Mouse (Mus musculus) cerebral cortex, adult 2 months (tissue): ENCODE results near the gene Ints14.

Source experiments
- WGBS: fragments of 180-500 bp; shearing (Covaris S2); methylation state at CpG from one replicate; pipeline ENCODE4 v1.1.7; 2018; 5-methylcytosine and 5-hydroxymethylcytosine counted together

The Ints14 gene

DNA sequence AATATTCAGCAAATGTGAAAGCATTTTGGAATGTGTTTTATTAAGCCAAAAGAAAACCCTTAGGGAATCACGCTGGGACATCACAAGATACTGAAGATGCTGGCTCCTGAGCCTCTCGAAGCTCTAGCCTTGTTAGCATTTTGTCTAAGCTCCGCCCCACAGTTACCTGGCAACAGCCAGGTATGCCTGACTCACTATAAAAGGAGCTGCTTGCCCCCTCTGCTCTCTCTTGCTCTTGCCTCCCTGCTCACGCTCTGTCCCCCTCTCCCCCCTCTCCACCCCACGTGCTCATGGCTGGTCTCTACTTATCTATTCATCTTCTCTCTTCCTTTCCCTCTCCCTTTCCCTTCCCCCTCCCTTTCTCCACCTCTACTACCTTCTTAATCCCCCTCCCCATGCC lies 8.7 kb upstream of the Ints14 start:
- 29% methylated on average over 5 of the region's 5 CpGs for WGBS

DNA sequence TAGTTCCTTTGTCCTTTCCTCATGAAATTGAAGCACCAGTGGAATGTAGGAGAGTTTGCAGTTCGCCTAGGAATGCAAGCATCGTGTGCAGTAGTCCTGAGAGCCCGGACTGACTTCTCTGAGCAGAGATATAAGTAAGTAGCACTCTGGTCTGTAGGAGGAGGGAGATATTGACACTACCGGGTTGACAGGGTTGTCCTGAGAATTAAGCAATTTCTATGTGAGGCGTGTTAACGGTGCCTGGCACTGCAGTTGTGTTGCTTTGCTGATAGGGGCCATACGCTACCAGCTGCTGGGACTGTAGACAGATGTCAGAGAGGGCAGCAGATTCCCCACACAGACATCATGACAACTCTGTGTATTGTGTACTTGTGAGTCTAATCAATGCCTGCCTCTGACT lies 7.5 kb upstream of the Ints14 start:
- WGBS = 80% methylated on average over 7 of the region's 7 CpGs

DNA sequence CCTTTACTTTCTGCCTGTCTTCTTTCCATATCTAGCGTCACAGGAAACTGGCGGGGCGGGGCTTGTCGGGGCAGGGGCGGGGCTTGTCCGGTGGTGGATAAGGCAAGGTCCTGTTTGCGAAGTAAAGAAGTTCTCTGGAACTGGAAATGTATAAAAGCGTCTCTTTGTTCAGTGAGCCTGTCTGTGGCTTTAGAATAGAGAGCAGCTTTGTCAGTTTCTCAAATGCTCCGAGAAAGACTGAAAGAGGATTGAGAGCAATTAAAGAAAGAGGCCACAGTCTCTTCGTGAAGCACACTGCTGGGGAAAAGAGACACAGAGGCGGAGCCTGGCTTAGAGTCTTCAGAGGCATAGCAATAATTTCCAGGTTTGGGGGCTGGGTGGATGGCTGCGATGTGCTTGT lies 4.4 kb upstream of the Ints14 start:
- 14% methylated on average over 12 of the region's 12 CpGs for WGBS

DNA sequence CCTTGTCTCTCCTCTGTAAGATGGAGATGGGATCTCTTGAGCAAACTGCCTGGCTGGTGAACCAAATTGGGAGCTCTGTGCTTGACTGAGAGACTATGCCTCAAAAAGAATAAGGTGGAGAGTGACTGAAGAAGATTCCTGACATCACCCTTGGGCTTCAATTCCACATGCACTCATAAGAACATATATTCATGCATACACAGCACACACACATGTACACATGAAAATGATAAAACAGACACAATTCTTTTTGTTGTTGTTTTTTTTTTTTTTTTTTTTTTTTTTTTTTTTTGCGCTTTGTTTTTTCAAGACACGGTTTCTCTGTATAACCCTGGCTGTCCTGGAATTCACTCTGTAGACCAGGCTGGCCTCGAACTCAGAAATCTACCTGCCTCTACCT lies 3.4 kb upstream of the Ints14 start:
- 78% methylated on average over 3 of the region's 3 CpGs for WGBS

DNA sequence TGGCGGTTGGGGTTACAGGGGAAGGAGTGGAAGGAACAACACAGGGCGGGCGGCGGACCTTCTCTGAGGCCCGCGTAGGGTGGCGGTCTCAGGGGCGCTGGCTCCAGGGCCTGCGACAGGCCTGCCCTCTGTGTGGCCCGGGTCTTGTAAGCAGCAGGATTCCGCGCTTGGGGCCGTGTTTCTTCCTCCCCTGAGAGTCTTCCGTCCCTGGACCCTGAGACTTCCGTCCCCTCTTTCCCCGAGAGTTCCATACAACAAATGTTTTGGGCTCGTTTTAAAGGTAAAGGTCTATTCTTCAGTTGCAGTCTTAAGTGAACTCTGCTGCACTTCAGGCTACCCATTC lies 244 bp downstream of the Ints14 start:
- WGBS = 0% methylated on average over 17 of the region's 17 CpGs

DNA sequence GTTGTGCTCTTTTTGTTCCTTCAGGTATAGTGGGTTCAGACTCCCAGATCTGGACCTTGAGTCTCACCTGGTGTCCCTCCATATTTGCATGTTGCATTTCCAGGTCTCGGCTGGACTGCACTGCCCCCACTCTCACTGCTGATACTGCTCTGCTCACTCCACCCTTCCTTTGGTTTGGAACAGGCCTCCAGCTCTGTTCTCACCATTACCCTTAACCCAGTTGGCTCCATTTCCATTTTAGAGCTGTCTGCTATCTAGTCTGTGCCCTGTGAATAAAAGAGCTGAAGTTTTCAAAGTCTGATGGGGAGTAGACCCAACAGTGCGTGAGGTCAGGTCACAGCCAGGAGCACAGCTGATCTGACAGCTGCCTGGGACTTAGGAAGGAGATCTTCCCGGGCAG lies 19.8 kb downstream of the Ints14 start:
- WGBS = 66% methylated on average over 3 of the region's 3 CpGs

DNA sequence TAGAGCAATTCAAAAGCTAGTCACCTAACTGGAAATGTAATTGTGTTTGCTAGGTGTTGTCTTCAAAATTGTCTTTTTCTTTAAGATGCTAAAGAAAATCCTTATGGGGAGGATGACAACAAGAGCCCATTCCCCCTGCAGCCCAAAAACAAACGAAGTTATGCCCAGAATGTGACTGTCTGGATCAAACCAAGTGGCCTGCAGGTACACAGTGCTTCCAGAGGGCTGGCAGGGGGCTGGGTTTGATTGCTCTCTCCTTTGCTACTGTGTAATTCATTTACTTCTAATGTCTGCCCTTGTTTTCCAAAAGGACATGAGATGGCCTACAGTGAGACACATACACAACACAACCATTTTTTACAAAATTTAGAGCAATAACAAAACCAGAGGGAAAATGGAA lies 21.2 kb downstream of the Ints14 start:
- WGBS = 71% methylated on average over 1 of the region's 1 CpGs

DNA sequence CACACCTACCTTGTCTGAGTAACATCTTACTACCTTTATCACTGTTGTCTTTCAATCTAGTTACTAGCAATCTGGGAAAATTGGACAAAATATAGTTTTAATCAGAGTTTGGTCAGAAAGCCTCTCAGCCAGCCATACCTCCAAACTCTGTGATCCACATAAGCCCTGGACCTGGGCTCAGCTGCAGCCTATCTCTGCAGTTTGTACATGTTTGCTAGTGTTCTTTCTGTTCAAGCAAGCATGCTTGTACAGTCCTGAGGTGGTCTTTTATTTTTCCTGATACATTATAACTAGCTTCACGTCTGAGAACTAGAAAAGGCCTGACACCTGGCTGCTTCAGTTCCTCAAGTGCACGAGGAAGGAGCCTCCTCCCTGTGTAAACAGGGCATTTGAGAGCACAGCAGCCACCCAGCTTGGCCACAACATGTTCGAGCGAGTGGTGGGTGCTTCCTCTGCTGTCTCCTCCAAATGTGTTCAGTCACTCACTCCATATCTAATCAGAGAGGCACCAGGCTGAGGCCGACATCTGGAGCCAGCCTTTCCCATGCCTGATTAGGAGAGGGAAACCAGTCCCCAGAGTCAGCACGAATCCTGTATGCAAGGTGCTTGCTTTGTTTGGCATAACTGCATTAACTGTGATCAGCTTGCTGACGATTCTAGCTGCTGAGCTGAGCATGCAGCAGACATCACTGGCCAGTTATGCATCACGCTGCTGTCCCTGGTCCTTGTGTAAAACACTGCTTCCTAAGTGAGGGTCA lies 24.5 kb downstream of the Ints14 start:
- 50% methylated on average over 8 of the region's 8 CpGs for WGBS

DNA sequence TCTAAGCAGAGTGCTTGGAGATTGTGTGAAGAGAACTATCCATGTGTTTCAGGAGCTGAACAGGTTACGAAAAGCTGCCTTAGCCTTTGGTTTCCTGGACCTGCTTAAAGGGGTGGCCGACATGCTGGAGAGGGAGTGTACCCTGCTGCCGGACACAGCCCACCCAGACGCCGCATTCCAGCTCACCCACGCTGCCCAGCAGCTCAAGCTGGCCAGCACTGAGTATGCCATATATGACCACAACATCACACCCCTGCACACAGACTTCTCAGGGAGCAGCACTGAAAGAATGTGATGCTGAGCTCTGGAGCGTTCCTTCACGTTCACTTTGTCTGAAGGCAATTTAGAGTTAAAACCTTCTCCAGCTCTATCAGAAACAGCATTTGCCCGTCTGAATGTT lies 25.1 kb downstream of the Ints14 start:
- WGBS = 69% methylated on average over 9 of the region's 9 CpGs

DNA sequence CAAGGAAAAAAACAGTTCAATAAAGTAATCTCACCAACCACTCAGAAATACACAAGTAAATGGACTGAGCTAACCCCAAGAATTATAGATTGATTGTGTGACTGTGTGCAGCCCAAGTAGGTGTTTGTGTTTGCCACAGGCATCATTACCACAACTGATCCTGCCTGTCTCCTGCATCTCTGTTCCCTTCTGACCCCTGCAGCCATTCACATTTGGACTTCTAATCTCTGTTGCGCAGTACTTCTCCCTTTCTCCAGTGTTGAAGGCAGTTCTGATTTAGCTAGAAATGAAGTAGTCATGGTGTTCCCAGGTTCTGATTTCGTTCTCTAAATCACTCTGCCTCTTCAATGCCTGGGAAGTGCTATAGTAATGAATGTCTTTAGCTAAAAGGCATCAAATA lies 26.9 kb downstream of the Ints14 start:
- 73% methylated on average over 2 of the region's 2 CpGs for WGBS

DNA sequence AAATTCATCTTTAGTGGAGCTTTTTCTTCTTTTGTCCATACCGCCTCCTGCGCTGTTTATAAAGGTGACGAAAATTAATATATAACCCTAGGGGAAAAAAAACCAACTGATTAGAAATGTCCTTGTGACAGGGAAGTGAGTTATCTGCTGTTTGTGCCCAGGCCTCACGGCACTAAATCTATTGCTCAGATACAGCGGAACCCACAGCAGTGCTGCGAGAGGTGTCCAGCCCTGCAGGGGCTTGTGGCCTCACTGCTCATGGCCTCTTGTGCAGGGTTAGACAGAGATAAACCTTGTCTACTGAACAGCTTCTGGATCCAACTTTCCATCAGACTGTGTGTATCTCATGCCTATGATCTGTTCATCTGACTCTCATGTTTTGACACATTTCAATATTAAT lies 27.7 kb downstream of the Ints14 start:
- 94% methylated on average over 6 of the region's 6 CpGs for WGBS

DNA sequence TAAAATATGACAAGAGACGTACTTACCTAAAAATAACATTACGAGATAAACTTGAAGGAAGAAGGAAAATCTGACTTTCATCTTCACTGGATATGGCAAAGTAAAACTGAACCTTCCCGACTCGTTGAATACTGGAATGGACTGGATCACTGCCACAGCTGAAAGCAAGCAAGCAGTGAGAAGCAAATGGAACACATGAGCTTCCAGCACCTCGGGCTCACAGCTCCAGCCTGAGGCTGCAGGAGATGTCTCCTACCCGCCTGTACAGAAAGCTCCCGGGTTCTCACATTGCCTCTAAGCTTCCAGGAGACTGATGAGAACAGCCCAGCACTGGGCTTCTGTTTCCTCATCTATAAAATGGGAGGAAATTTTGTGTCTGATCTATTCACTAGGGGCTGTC lies 29.6 kb downstream of the Ints14 start:
- WGBS = 41% methylated on average over 7 of the region's 7 CpGs

DNA sequence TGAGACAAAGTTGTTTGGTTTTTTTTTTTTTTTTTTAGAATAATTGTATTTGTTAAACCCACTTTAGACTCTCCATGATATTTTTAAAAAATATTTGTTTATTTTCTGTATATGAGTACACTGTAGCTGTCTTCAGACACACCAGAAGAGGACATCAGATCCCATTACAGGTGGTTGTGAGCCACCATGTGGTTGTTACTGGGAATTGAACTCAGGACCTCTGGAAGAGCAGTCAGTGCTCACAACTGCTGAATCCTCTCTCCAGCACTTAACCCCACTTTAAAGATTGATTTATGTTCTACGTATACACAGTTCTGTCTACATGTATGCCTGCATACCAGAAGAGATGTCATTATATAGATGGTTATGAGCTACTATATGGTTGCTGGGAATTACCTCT lies 34.8 kb downstream of the Ints14 start:
- 88% methylated on average over 1 of the region's 1 CpGs for WGBS

DNA sequence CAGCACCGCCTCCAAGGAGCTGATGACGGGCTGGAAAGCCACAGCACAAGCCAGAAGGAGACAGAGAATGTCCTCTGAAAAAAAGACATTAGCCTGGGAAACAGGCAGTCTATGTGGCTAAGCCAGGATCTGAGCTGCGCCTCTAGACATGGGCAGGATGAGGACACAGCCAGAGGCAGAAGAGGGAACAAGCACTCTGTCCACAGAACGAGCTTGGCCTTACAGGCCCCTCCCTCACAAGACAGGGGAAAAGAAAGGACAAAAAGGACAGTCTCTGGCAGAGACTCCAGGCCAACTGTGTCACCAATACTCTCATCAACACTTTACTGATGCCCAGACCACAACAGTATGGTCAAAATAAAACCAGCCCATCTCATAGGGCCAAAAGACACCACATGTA lies 40.8 kb downstream of the Ints14 start:
- WGBS = 37% methylated on average over 4 of the region's 4 CpGs

DNA sequence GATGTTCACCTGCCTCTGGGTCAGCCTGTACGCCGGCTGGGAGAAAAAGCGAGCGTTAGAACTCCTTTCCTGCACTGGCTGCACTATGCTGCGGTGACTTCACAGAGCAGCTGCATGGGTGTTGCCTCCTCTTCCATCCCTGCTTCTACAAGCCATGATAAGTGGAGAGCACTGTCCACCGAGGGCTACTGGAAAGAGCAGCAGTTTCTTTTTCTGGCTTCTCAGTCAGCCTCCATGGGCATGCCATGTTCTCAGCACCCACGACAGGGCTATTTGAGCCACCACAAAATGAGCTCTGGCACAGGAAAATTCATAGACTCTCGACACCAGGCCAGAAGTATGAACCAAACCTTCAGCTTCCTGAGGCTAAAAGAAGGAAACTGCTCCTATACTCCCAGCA lies 45.0 kb downstream of the Ints14 start:
- WGBS = 73% methylated on average over 8 of the region's 8 CpGs

DNA sequence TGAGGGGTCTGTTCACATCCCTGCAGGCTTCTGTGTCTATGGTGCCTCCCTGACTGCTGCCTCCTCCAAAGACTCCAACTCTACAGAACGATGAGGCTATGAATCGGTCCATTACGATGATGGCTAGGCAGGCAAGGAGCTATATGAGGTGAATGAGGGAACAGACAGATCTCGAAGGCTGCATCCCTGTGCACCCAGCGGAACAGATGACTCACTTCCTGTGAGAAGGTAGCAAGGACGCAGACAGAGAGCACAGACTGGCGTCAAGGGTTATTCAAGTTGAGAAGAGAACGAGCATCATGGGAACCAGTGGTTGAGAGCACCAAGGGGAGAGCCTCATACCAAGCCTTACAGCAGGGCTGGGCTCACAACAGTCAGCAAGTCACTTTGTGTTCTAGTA lies 49.9 kb downstream of the Ints14 start:
- 41% methylated on average over 8 of the region's 8 CpGs for WGBS

DNA sequence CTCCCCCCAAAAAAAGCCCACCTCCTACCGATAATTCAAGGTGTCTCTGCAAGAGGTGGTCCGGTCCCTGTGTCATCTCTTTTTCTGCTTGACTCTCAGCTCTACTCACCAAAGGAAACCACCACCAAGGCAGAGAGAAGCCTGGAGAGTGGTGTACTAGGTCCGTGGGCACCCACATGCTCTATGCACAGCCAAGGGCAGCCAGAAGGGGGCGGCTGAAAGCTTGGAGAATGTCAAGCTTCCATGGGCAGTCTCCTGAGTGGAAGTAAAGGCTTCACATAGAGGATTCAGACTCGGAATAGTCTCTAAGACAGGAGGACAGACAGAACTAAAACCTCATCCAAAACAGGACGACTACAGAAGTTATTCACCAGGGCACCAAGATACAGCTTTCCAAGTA lies 50.6 kb downstream of the Ints14 start:
- 56% methylated on average over 6 of the region's 6 CpGs for WGBS

DNA sequence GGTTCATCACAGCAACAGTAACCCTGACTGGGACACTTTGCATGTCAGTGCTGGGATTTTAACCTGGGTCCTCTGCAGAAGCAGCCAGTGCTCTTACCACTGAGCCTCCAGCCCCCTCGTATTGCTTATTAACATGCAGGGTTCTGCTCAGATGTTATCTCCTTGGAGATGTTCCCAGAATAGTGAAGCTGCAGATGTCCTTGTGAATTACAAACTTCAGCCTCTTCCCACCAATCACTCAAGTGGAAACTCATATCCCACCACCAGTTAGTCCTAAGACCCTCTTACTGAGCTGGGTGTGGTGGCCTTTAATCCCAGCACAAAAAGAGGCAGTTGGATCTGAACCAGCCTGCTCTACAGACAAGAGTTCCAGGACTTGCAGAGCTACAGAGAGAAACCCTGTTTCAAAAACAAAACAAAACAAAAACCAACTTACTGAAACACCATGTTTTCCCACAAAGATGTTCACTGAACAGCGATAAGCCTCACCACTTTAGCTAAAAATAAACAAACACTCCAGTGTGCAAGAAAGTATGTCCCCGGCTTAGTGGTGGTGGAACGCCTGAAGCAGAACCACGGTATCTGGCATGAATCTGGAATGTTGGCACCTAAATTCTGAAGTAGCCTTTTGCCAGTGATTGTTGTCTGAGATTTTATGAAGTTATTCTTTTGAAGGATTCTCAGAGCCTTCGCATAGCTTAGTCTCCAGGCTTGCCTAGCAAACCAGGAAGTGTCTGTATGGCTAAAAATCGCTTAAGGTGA lies 54.9 kb downstream of the Ints14 start:
- 10% methylated on average over 7 of the region's 7 CpGs for WGBS

DNA sequence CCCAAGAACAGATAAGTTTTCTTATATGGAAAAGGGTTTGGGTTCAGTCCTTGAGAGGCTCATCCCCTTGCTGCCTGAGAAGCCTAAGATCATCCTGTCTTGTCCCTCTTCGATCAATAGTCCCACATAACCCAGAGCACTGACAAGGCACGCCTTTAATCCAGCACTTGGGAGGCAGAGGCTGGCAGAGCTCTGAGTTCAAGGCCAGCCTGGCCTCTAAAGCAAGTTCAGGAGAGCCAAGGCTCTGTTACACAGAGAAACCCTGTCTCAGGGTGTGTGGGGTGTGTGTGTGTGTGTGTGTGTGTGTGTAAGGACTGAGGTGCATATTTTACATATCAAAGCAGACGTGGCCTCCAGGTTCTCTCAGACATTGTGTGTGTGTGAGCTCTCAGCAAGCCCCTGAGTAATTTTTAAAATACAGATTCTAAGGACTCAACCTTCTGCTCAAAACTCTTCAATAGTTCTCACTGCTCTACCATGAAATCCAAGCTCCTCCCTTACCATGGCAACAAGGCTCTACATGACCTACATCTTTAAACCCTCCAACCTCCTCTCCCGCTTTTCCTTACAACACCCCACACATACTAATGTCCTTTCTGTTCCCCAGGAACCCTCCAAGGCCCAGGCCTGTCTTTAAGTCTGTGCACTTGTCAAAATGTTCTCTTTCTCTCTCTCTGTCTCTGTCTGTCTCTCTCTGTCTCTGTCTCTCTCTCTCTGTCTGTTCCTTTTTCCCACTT lies 55.7 kb downstream of the Ints14 start:
- 55% methylated on average over 4 of the region's 4 CpGs for WGBS

DNA sequence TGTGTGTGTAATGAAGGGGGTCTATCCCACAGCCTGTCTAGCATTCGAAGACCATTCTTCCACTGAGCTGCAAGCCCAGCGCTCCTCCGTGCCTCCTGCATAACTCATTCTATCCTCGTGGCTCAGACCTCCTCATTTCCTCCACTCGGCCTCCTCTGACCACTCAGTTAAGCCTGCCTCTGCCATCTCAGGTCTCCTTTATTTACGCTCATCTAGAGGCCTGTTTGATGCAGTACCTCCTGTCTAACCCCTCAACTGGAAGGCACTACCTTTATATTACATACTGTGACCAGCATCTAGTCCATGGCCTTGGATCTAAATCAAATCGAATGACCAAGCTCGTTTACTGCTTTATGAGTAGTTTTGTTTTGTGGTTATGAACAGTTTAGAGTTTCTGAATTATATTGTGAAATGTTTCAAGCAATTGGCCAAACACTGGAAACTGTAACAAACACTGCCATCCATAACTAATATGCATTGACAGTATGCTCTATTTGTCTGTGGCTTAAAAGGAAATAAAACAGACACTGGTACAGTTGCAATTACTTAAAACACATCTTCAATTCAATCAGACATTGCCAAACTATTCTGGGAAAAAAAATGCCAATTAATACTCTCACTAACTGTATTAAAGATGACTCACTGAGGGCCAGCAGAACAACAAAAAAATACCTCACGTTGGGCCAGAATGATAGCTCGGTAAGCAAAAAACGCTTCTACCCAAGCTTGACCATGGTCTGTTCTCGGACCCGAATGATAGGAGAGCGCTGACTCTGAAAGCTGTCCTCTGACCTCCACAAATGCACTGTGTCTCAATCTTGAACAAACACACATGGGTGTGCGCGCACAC lies 56.5 kb downstream of the Ints14 start:
- 65% methylated on average over 16 of the region's 16 CpGs for WGBS

DNA sequence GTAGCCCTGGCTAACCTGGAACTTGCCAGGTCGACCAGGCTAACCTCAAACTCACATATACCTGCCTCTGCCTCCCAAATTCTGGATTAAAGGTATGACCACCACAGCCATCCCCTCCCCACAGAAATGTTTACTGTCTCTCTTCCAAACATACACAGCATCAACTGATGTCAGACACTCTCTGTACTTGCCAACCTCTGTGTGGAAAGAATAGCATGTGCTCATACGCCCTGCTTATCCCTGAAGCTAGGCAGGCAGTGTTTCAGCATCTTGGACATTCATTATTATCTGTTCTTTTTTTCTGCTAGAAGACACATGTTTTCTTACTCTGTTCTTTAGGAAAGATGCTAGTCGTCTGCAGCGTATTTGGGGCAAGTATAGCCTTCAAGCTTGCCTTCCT lies 57.2 kb downstream of the Ints14 start:
- 48% methylated on average over 4 of the region's 4 CpGs for WGBS

DNA sequence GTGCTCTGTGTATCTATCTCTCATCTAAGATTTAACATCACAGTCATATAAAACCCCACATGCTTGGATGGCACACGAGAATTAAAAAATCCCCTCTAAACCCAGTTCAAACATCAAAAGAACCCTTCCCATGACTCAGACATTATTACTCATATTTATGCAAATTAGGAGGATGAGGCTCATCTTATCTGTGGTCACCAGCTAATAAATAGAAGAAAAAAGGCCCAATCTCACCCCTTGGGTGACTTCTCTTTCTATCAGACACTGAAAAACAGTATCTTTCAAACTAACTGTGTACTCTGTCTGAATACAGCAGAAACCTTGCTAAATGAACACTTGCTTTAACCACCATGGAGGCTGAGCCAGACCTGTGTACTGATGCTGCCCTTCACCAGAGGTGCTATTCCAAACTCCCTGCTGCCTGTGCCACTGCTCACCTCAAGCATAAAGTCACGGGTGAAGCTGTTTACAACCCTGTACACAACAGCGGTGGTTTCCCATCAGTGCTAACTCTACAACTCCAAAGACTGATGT lies 58.0 kb downstream of the Ints14 start:
- WGBS = 50% methylated on average over 3 of the region's 3 CpGs
